Mouse (Mus musculus): Measurements from ENCODE around the gene Diexf. TPM values are rescaled to one million over a fixed set of nuclear protein-coding genes. Genes with fewer than 3 reads are reported as not detected.

Gene Diexf
- polyA plus RNA-seq (2021), result 16.2 TPM

GRCm38 (mm10) chr1:193129786-193130455, at the start of gene Diexf:
Gene Diexf, minus strand, starts transcription at chr1:193130272.
- in situ Hi-C loops (cut with MboI; ENCODE audit: low pct_unique_long_range_greater_than_20kb), result no loop called here
- ATAC-seq (peak; percentile 53), DNase-seq (ENCODE audit: low read depth, low spot score) (peak; percentile 89)
- peak; percentile 95 for TF ChIP-seq CTCF (IDR thresholded peaks at IDR 0.05)
- no peaks in the 10 kb centered on the region for H3K27me3 ChIP-seq
- ChIA-PET POLR2A (interaction anchor here (0.7 to 2.0 kb wide), 6 partner anchors 8 to 400 kb away, joined by 3 to 6 read pairs (median 4); no protein-coding TSS in a partner anchor), CTCF (interaction anchor here (0.6 to 1.7 kb wide), 15 partner anchors 8 to 906 kb away, joined by 3 to 9 read pairs (median 5); partner anchors contain the start of genes A130010J15Rik and Irf6)

DNA sequence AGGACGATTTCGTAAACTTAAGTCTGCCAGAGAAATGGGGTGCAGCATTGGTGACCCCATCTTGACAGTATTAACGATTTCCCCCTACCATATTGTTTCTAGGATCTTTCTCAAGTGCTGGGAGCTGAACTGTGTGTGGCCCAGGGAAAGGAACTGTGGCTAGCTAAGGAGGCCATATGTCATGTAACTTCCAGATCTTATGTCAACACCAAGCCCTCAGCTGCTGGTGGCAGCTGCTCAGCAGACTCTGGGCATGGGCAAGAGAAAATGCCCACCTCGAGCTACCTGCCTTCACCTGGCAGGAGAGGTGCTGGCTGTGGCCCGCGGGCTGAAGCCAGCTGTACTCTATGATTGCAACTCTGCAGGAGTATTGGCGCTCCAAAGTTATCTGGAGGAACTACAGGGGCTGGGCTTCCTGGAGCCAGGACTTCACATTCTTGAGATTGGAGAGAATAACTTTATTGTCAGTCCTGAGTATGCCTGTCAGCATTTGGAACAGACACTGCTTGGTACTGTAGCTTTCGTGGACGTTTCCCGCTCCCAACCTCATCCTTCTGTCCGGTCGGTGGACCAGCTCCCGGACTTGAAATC, 44.2 kb upstream of the Diexf start:
- CTCF ChIA-PET, result no interaction called here
- DNase-seq (ENCODE audit: low read depth, low spot score) (no peak), ATAC-seq (no peak)

GRCm38 (mm10) chr1:193173810-193174129, 43.7 kb upstream of the Diexf start:
- DNase-seq (ENCODE audit: low read depth, low spot score) (no peak), ATAC-seq (no peak)
- in situ Hi-C loops (cut with MboI; ENCODE audit: low pct_unique_long_range_greater_than_20kb), result no loop called here
- ChIA-PET POLR2A (interaction anchor here (0.6 to 1.1 kb wide), 2 partner anchors 44 to 433 kb away, joined by 4 to 6 read pairs; partner anchors contain the start of gene Diexf), CTCF (interaction anchor here (1.3 kb wide), 1 partner anchor 44 kb away, joined by 4 read pairs; the partner anchor contains the start of gene Diexf)
- H3K27me3 ChIP-seq, result no peaks in the 10 kb centered on the region
- TF ChIP-seq CTCF (IDR thresholded peaks at IDR 0.05), result no peak

More for the DNA sequence above, 44.2 kb upstream of the Diexf start:
- H3K27me3 ChIP-seq, result no peaks in the 10 kb centered on the region
- in situ Hi-C loops (cut with MboI; ENCODE audit: low pct_unique_long_range_greater_than_20kb), result no loop called here
- POLR2A ChIA-PET, result interaction anchor here (1.1 kb wide), 1 partner anchor 44 kb away, joined by 6 read pairs; the partner anchor contains the start of gene Diexf
- no peak for TF ChIP-seq CTCF (IDR thresholded peaks at IDR 0.05)

GRCm38 (mm10) chr1:193172991-193173809, 43.1 kb upstream of the Diexf start:
- no peaks in the 10 kb centered on the region for H3K27me3 ChIP-seq
- ChIA-PET CTCF (interaction anchor here (1.3 to 1.8 kb wide), 2 partner anchors 42 to 43 kb away, joined by 4 read pairs; partner anchors contain the start of gene Diexf), POLR2A (interaction anchor here (0.5 to 1.8 kb wide), 3 partner anchors 9 to 432 kb away, joined by 3 to 5 read pairs (median 4); partner anchors contain the start of gene Diexf)
- DNase-seq (ENCODE audit: low read depth, low spot score) (peak; percentile 91), ATAC-seq (peak; percentile 92)
- TF ChIP-seq CTCF (IDR thresholded peaks at IDR 0.05), result no peak
- in situ Hi-C loops (cut with MboI; ENCODE audit: low pct_unique_long_range_greater_than_20kb), result no loop called here

- no peaks in the 10 kb centered on the region for H3K27me3 ChIP-seq
- no peak for DNase-seq (ENCODE audit: low read depth, low spot score)
- in situ Hi-C loops (cut with MboI; ENCODE audit: low pct_unique_long_range_greater_than_20kb), result no loop called here
- no peak for TF ChIP-seq CTCF (IDR thresholded peaks at IDR 0.05)
- CTCF ChIA-PET, result interaction anchor here (0.9 kb wide), 1 partner anchor 43 kb away, joined by 3 read pairs; no protein-coding TSS in a partner anchor
- no peak for ATAC-seq
- POLR2A ChIA-PET, result no interaction called here
Observed at GRCm38 (mm10) chr1:193169856-193170255, 39.8 kb upstream of the Diexf start.

DNA sequence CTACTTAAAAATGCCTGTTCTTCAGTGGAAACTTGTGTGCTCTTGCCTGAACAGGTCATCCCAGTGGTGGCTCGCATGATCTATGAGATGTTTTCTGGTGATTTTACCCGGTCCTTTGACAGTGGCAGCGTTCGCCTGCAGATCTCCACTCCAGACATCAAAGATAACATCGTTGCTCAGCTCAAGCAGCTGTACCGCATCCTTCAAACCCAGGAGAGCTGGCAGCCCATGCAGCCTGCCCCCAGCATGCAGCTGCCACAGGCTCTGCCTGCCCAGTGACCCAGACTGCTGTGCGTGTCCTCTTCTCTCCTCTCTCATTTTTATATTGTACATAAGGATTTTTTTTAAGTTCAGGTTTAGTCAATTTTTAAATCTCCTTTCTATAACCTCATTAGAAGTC, 39.2 kb upstream of the Diexf start:
- no peaks in the 10 kb centered on the region for H3K27me3 ChIP-seq
- ATAC-seq (no peak), DNase-seq (ENCODE audit: low read depth, low spot score) (no peak)
- in situ Hi-C loops (cut with MboI; ENCODE audit: low pct_unique_long_range_greater_than_20kb), result no loop called here
- TF ChIP-seq CTCF (IDR thresholded peaks at IDR 0.05), result no peak
- ChIA-PET POLR2A (no interaction called here), CTCF (interaction anchor here (0.9 to 2.4 kb wide), 3 partner anchors 11 to 42 kb away, joined by 3 to 7 read pairs (median 3); partner anchors contain the start of gene Diexf)

- POLR2A ChIA-PET, result no interaction called here
- DNase-seq (ENCODE audit: low read depth, low spot score), result no peak
- CTCF ChIA-PET, result interaction anchor here (2.4 kb wide), 1 partner anchor 38 kb away, joined by 7 read pairs; the partner anchor contains the start of gene Diexf
- ATAC-seq, result no peak
- in situ Hi-C loops (cut with MboI; ENCODE audit: low pct_unique_long_range_greater_than_20kb), result no loop called here
- TF ChIP-seq CTCF (IDR thresholded peaks at IDR 0.05), result no peak
- no peaks in the 10 kb centered on the region for H3K27me3 ChIP-seq
Observed at GRCm38 (mm10) chr1:193167746-193168145, 37.7 kb upstream of the Diexf start, which contains the start of gene A130010J15Rik. Gene A130010J15Rik, plus strand, starts transcription at chr1:193168046.

GRCm38 (mm10) chr1:193160317-193161032, 30.4 kb upstream of the Diexf start:
- in situ Hi-C loops (cut with MboI; ENCODE audit: low pct_unique_long_range_greater_than_20kb), result no loop called here
- no peak for ATAC-seq
- no peak for DNase-seq (ENCODE audit: low read depth, low spot score)
- TF ChIP-seq CTCF (IDR thresholded peaks at IDR 0.05), result no peak
- H3K27me3 ChIP-seq, result no peaks in the 10 kb centered on the region
- POLR2A ChIA-PET, result interaction anchor here (1.0 kb wide), 1 partner anchor 123 kb away, joined by 3 read pairs; no protein-coding TSS in a partner anchor
- CTCF ChIA-PET, result interaction anchor here (1.3 to 1.8 kb wide), 3 partner anchors 11 to 30 kb away, joined by 3 to 5 read pairs (median 4); partner anchors contain the start of gene Diexf

DNA sequence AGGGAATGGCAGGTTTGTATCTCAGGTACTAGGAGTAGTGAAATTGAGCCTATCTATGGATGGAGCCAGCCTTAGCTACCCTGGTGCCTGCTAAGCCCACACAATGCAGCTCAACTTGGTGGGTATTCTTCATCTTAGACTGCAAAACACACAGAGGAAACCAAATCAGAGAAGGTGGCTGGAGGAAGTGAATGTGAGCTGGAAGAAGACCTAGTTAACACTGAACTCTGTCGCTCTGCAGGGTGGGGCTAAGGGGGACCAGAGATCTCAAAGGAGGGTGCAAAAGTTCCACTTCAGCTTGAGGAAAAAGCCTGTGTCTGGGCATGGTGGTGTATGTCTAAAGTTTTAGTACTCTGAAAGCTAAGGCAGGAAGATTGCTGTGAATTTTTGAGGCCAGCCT, 29.5 kb upstream of the Diexf start:
- H3K27me3 ChIP-seq, result no peaks in the 10 kb centered on the region
- TF ChIP-seq CTCF (IDR thresholded peaks at IDR 0.05), result no peak
- no peak for ATAC-seq
- no peak for DNase-seq (ENCODE audit: low read depth, low spot score)
- CTCF ChIA-PET, result interaction anchor here (1.6 to 1.8 kb wide), 2 partner anchors 10 to 16 kb away, joined by 3 to 4 read pairs; no protein-coding TSS in a partner anchor
- in situ Hi-C loops (cut with MboI; ENCODE audit: low pct_unique_long_range_greater_than_20kb), result no loop called here
- POLR2A ChIA-PET, result no interaction called here
